Mouse (Mus musculus): ENCODE measurements around the gene Atp11c. TPM values are rescaled to one million over a fixed set of nuclear protein-coding genes. Genes with fewer than 3 reads are reported as not detected.

Gene Atp11c
- polyA plus RNA-seq (2012; rRNA removed): 2.1 and 4.1 TPM in 2 replicates

DNA sequence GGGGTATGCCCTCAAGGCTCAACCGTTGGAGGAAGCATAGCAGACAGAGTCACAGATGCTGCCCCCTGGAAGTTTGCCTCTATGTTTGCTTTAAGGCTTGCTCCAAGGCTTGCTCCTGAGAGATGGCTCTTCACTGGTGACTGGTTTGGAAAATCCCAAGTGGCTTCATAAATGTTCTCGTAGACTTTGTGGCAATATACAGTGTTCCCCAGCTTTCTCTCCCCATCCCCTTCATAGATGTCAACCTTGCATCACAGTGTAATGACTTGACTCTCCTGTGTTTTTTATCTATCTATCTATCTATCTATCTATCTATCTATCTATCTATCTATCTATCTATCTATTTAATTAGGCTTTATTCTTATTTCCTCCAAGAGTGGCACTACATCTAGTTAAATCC, at the start of gene Atp11c:
Gene Atp11c, minus strand, starts transcription at position 101 of the 400 bp plus-strand sequence.

DNA sequence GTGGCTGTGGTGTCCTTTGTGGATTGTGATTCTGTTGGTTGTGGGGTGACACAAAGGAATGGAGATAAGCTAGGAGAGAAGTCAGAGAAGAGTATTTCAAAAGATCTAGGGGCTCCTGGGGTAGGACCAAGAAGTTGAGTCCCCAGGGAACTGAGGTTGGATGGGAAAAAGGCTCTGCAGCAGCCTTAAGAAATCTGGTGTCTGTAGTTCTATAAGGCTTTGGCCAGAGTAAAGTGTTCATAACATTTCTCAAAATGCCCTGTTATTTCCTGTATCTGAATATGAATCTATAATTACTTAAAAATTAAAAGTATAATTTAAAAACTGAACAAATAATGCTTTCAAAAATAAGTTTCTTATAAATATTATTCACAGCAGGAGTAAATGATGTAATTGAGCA, 53.3 kb downstream of the Atp11c start, which contains the start of gene Gm7073:
Gene Gm7073, minus strand, starts transcription at position 101 of the 400 bp plus-strand sequence.

DNA sequence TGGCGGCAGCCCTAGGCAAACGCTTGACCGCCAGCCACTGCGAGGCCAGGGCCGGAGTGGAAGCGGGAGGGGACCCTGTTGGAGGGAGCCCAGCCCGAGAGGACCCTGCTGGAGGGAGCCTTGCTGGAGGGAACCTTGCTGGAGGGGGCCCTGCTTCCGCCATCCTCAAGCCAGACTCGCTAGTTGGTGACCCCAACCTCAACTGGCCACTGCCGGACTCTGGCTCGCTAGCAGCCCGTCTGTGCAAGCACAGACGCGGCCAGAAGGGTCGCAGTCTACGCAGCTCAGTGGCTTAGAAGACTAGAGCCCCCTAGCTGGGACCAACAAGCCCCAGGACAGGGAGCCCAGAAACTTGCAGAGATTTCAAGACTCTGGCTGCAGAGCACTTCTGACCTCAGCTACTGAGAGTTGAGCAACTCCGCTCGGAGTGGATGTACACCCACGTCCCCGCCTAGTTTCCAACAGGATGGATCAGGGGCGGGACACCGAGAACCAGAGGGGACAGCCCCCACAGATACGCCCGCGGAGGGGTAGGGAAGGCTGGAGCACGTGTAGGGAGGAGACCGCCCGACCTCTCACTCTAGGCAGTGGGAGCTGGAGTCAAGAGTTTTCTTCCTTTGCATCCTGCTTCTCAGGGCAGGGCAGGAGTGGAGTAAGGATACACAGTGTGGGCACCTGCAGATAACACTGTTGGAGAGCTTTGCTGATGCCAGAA, 413.6 kb downstream of the Atp11c start, which contains the start of gene Mcf2:
Gene Mcf2, minus strand, starts transcription at position 346 of the 715 bp plus-strand sequence.

Other genes with a start within 250 kb of the Atp11c start
- gene Gm7073, start 53.4 kb downstream of the Atp11c start, polyA plus RNA-seq (2012; rRNA removed): not detected in 2 replicates

Measured in ovary, adult 2 months (tissue).